Mouse (Mus musculus) C2C12 (cell line): ENCODE measurements at regions not wholly inside any gene's neighbourhood (a gene's known extent, or its start where the extent isn't known, plus 50 kb on each side); places are given as distances from the start of the nearest gene placed in this dataset.

Experiments used
- H3K27me3 ChIP-seq: one replicate; pipeline ENCODE4 v1.6.1; 2011; ENCODE audit not compliant: control insufficient read depth, insufficient read depth, insufficient read length
- H3K36me3 ChIP-seq: one replicate; pipeline ENCODE4 v1.6.1; 2011; ENCODE audit not compliant: control insufficient read depth, insufficient read depth
- H3K4me3 ChIP-seq: one replicate; pipeline ENCODE4 v1.5.1; 2011; ENCODE audit warnings: mild to moderate bottlenecking, control low read depth; ENCODE audit not compliant: poor library complexity, insufficient read depth, severe bottlenecking
- H3K79me2 ChIP-seq: one replicate; pipeline ENCODE4 v1.6.1; 2011; ENCODE audit not compliant: control insufficient read depth, insufficient read depth
- H3K79me3 ChIP-seq: one replicate; pipeline ENCODE4 v1.6.1; 2011; ENCODE audit warnings: low read depth, control low read depth
- H3ac ChIP-seq: one replicate; pipeline ENCODE3; 2011; ENCODE audit warnings: low read depth; ENCODE audit not compliant: control insufficient read depth, insufficient read length
- CEBPB ChIP-seq: IDR thresholded peaks from one replicate; pipeline ENCODE4 v1.6.1; 2011; ENCODE audit warnings: low read depth, mild to moderate bottlenecking, control low read depth, moderate library complexity
- CTCF ChIP-seq: IDR thresholded peaks from one replicate; pipeline ENCODE4 v1.5.1; 2011; ENCODE audit not compliant: control insufficient read depth, insufficient read depth, insufficient read length
- FOSL1 ChIP-seq: IDR thresholded peaks from one replicate; pipeline ENCODE4 v1.8.0; 2011; ENCODE audit warnings: mild to moderate bottlenecking, low read length; ENCODE audit not compliant: poor library complexity, insufficient read depth, severe bottlenecking
- MAX ChIP-seq: IDR thresholded peaks from one replicate; pipeline ENCODE4 v1.6.1; 2011; ENCODE audit warnings: mild to moderate bottlenecking, control low read depth
- MYOD1 ChIP-seq: IDR thresholded peaks from one replicate; pipeline ENCODE4 v1.6.1; 2011; ENCODE audit warnings: low read depth; ENCODE audit not compliant: control insufficient read depth, insufficient read length
- MYOG ChIP-seq: IDR thresholded peaks from one replicate; pipeline ENCODE4 v1.6.1; 2011; ENCODE audit not compliant: control insufficient read depth, insufficient read length; ENCODE audit errors: extremely low read depth
- USF1 ChIP-seq: IDR thresholded peaks from one replicate; pipeline ENCODE4 v1.6.1; 2011; ENCODE audit warnings: low read depth, mild to moderate bottlenecking, control low read depth, moderate library complexity

GRCm38 (mm10) chr14:46663529-46663928, 96.8 kb upstream of the Cdkn3 start:
- no peaks in the 10 kb centered on the region for H3K79me2 ChIP-seq
- no peak overlapping the region for H3ac ChIP-seq
- TF ChIP-seq USF1 (no peak), CEBPB (no peak), CTCF (no peak), FOSL1 (no peak), MYOG (no peak), MYOD1 (no peak), MAX (no peak)
- H3K79me3 ChIP-seq: no peaks in the 10 kb centered on the region
- no peaks in the 10 kb centered on the region for H3K27me3 ChIP-seq
- no peaks in the 10 kb centered on the region for H3K36me3 ChIP-seq
- H3K4me3 ChIP-seq: no peak overlapping the region

DNA sequence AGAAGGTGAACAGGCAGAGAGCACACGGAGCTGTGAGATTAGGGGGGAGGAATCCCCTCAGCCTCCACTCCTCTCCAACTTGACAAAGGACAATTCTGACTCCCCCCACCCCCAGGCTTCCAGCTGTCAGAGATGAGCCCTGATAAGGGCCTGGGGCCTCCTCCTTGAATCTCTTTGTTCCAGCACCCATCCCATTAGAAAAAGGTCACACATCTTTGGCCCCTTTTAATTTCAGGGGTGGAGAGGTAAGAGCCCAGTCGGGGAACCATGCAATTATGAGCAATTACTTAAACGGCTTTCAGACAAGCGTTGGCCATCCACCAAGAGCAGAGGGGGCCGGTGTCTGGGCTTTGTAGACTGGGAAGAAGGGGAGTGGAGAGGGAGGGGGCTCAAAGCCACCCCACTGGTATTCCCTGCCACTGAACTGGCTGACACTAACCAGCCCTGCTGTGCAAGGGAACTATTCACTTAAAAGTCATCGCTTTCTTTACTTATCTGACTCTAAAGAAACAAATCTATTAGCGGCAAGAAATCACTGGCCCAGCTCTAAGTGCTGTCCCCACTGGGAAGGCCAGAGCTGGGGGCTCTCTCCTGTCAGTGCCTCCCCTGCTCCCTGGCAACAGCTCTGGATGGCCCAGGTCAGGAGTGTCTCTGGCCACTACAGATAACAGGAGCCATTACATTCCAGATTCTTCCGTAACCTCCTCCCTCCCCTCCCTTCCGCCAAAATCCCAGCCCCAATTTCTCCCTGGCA, 98.4 kb upstream of the Cdkn3 start:
- no peaks in the 10 kb centered on the region for H3K79me2 ChIP-seq
- H3K4me3 ChIP-seq: no peak overlapping the region
- TF ChIP-seq CTCF (no peak), MYOD1 (no peak), MYOG (no peak), USF1 (no peak), MAX (no peak), FOSL1 (no peak), CEBPB (no peak)
- no peaks in the 10 kb centered on the region for H3K79me3 ChIP-seq
- no peaks in the 10 kb centered on the region for H3K36me3 ChIP-seq
- H3ac ChIP-seq: no peak overlapping the region
- H3K27me3 ChIP-seq: no peaks in the 10 kb centered on the region

DNA sequence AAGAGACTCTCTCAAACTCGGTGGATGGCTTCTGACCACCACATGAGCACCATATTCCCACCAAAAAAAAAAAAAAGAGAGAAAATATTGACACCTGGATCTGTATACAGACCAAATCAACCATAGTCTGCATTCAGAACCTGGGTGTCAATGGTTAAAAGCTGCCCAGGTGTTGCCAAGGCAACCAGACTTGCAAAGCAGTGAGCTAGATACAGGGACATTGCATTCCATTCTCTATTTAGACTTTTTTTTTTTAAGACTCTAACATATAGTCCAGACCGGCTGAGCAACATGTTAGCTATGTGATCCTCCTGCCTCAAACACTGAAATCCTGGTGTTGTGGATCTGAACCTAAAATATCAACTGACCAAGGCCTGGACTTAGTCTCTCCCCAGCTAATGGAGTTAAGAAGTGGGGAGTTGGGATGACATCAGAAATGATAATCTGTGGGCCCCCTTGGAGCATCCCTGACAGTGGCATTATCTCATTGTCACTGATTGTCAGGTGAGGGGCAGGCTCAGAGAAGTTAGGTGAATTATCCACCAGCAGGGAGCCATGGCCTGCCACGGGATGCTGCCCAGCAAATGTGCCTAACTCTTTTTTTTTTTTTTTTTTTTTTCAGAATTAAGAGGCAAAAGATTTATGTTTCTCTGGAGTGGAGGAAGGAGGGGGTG, 99.1 kb upstream of the Cdkn3 start:
- TF ChIP-seq CTCF: no peak
- no peak for TF ChIP-seq CEBPB
- no peak for TF ChIP-seq MYOG
- no peak for TF ChIP-seq FOSL1
- TF ChIP-seq MAX: no peak
- no peak for TF ChIP-seq USF1
- TF ChIP-seq MYOD1: no peak
- H3K36me3 ChIP-seq: no peaks in the 10 kb centered on the region
- H3K27me3 ChIP-seq: no peaks in the 10 kb centered on the region
- H3ac ChIP-seq: no peak overlapping the region
- H3K79me2 ChIP-seq: no peaks in the 10 kb centered on the region
- no peak overlapping the region for H3K4me3 ChIP-seq
- H3K79me3 ChIP-seq: no peaks in the 10 kb centered on the region

DNA sequence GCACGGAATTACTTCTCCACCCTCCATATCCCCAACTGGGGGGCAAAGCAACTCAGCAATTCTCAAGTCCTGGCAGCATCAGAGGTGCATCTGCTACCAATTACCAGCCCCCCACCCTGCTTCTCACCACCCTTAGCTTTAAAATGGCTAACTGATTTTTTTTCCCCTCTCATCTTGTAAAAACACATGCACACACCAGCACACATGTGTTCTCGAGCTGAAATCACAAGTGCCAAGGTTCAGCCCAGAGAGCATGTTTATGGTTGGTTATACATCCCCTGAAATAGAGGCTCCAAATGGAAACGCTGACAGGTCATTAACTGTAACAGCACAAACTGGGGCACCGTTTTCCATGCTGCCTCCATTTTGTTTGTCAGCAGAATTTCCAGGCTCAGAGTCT, 101.0 kb upstream of the Cdkn3 start:
- Histone ChIP-seq H3K79me2 (no peaks in the 10 kb centered on the region), H3K27me3 (no peaks in the 10 kb centered on the region), H3ac (no peak overlapping the region), H3K36me3 (no peaks in the 10 kb centered on the region), H3K79me3 (no peaks in the 10 kb centered on the region), H3K4me3 (no peak overlapping the region)
- TF ChIP-seq MYOG (no peak), CTCF (no peak), FOSL1 (no peak), CEBPB (no peak), MYOD1 (no peak), MAX (no peak), USF1 (no peak)

GRCm38 (mm10) chr14:46656249-46656648, 104.1 kb upstream of the Cdkn3 start:
- H3K79me3 ChIP-seq: no peaks in the 10 kb centered on the region
- no peaks in the 10 kb centered on the region for H3K79me2 ChIP-seq
- H3K27me3 ChIP-seq: no peaks in the 10 kb centered on the region
- H3K4me3 ChIP-seq: no peak overlapping the region
- TF ChIP-seq MYOG (no peak), MYOD1 (no peak)
- H3ac ChIP-seq: no peak overlapping the region
- H3K36me3 ChIP-seq: no peaks in the 10 kb centered on the region

DNA sequence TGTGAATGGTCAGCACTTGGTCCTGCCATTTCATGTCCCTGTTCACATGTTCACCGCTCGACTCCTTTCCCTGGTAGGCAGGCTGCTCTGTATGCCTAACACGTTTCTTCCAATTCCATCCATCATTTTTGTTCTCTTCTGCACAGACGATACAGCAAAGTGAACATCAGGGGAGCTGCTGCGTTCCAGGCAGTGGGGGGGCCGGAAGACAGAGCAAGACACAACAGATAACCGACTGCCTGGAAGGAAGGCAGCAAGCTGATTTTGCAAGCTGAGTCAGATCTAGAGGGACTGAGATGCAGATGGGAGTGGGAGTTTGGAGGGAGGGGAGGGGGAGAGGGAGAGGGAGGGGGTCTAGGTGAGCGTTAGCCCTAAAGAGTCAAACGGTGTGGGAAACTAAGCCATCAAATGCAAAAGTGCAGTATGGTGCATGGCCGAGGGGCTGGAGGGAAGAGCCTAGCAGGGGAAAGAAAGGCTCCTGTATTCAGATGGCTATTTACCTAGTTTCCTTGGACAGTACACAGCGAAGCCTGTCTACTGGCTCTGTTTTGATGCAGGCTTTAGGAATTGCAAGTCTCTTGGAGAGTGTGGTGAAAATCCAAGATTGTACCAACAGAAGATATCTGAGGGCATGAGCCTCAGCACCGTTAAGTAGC, 112.9 kb upstream of the Cdkn3 start:
- H3K79me3 ChIP-seq: no peaks in the 10 kb centered on the region
- no peak overlapping the region for H3ac ChIP-seq
- H3K4me3 ChIP-seq: no peak overlapping the region
- H3K36me3 ChIP-seq: no peaks in the 10 kb centered on the region
- no peak for TF ChIP-seq MAX
- TF ChIP-seq MYOG: no peak
- no peak for TF ChIP-seq MYOD1
- no peak for TF ChIP-seq CEBPB
- H3K79me2 ChIP-seq: no peaks in the 10 kb centered on the region
- no peaks in the 10 kb centered on the region for H3K27me3 ChIP-seq
